Mouse (Mus musculus): Measurements from ENCODE around the gene Hoxb7. TPM values are rescaled to one million over a fixed set of nuclear protein-coding genes. Genes with fewer than 3 reads are reported as not detected.

Hoxb7 gene
- polyA plus RNA-seq (2021): 98.7 TPM

DNA sequence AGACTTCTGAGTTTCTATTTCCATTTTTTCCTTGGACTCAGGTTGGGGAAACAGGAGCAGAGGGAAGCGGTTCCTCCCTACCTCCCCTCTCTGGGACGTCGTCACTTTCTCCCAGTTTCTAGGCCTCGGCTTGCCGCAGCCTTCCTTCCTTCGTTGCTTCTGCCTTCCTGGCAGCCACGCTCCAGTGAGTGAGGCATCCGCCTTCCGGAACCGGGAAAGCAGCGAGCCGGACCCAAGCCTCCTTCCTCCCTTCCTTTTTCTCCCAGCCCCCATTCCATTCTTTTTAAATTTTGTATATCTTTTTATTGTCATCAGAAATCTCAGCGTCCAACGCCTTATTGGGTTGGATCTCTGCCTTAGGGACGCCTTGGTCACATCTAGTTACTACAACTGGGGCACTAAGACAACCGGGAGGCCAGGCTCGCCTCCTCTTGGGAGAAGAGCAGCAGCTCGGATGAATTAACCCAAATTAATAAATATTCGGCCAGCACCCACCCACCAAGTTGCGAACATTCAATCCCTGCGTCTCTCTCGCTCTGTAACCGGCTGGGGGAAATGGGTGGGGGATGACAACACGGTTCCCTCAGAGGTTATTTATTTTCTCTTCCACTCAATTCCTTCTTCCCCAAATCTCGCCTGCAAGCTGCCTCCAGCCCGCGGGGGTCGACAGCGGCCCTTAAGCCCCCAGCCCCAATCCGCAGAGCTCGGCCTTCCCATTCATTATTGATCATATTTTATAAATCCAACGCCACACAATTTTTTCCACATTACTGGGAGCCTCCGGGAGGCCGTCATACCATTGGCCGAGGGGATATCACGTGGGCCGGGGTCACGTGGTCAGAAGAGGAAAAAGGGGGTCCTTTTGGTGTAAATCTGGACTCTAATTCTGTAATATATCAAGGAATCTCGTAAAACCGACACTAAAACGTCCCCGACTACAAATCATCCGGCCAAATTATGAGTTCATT, at the start of gene Hoxb7:
TSS of gene Hoxb7 (plus strand) at position 853 of the 968 bp plus-strand sequence.
- DNase-seq (ENCODE audit: low read depth, low spot score): no peak
- no peaks in the 10 kb centered on the region for H3K27me3 ChIP-seq
- ChIA-PET CTCF (no interaction called here), POLR2A (interaction anchor here (0.6 to 42.9 kb wide), 9 partner anchors 2 to 453 kb away, joined by 3 to 1274 read pairs (median 7); partner anchors contain the start of genes Hoxb4, Hoxb5, Hoxb6 and Hoxb7)
- ATAC-seq: peak; percentile 28
- in situ Hi-C loops (cut with MboI; ENCODE audit: low pct_unique_long_range_greater_than_20kb): no loop called here
- no peak for TF ChIP-seq CTCF (IDR thresholded peaks at IDR 0.05)

GRCm38 (mm10) chr11:96240211-96240610, 46.2 kb upstream of the Hoxb7 start:
- POLR2A ChIA-PET: interaction anchor here (0.7 kb wide), 1 partner anchor 10 kb away, joined by 4 read pairs; no protein-coding TSS in a partner anchor
- ATAC-seq (no peak), DNase-seq (ENCODE audit: low read depth, low spot score) (no peak)
- CTCF ChIA-PET: interaction anchor here (0.7 to 1.9 kb wide), 13 partner anchors 11 to 147 kb away, joined by 3 to 11 read pairs (median 4); no protein-coding TSS in a partner anchor
- TF ChIP-seq CTCF (IDR thresholded peaks at IDR 0.05): peak; percentile 84
- no peaks in the 10 kb centered on the region for H3K27me3 ChIP-seq
- in situ Hi-C loops (cut with MboI; ENCODE audit: low pct_unique_long_range_greater_than_20kb): no loop called here

DNA sequence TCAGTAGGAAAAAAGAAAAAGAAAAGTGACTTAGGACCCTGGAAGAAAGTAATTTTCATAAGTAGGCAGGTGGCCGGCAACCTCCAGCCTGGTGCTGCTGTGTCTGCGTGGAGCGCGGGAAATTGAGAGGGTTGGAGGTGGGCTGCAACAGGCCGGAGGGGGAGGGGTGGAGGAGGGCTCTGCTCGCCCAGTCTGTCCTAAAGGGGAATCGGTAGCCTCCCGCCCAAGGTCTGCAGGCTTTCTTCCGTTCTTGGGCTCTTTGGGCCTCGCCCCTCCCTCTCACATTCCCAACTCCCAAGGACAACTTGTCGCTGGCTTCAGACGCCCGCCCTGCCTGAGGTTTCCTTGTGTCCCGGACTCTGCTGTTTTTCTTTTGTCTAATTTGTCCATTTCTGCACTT, 35.5 kb upstream of the Hoxb7 start:
- ChIA-PET CTCF (interaction anchor here (1.3 kb wide), 2 partner anchors 11 to 18 kb away, joined by 3 read pairs; no protein-coding TSS in a partner anchor), POLR2A (interaction anchor here (0.9 to 1.5 kb wide), 5 partner anchors 18 to 587 kb away, joined by 3 to 4 read pairs (median 3); no protein-coding TSS in a partner anchor)
- DNase-seq (ENCODE audit: low read depth, low spot score) (no peak), ATAC-seq (no peak)
- in situ Hi-C loops (cut with MboI; ENCODE audit: low pct_unique_long_range_greater_than_20kb): loop anchor here (25.0 kb wide), 1 partner anchor 1164 kb away; the partner anchor contains the start of gene Itga3
- no peak for TF ChIP-seq CTCF (IDR thresholded peaks at IDR 0.05)
- H3K27me3 ChIP-seq: no peaks in the 10 kb centered on the region

GRCm38 (mm10) chr11:96251480-96252031, 34.9 kb upstream of the Hoxb7 start:
- in situ Hi-C loops (cut with MboI; ENCODE audit: low pct_unique_long_range_greater_than_20kb): loop anchor here (25.0 kb wide), 1 partner anchor 1164 kb away; the partner anchor contains the start of gene Itga3
- no peak for TF ChIP-seq CTCF (IDR thresholded peaks at IDR 0.05)
- ChIA-PET CTCF (interaction anchor here (1.3 kb wide), 2 partner anchors 11 to 17 kb away, joined by 3 read pairs; no protein-coding TSS in a partner anchor), POLR2A (interaction anchor here (0.6 to 1.8 kb wide), 9 partner anchors 11 to 1937 kb away, joined by 3 to 8 read pairs (median 4); no protein-coding TSS in a partner anchor)
- H3K27me3 ChIP-seq: no peaks in the 10 kb centered on the region
- DNase-seq (ENCODE audit: low read depth, low spot score) (no peak), ATAC-seq (no peak)

DNA sequence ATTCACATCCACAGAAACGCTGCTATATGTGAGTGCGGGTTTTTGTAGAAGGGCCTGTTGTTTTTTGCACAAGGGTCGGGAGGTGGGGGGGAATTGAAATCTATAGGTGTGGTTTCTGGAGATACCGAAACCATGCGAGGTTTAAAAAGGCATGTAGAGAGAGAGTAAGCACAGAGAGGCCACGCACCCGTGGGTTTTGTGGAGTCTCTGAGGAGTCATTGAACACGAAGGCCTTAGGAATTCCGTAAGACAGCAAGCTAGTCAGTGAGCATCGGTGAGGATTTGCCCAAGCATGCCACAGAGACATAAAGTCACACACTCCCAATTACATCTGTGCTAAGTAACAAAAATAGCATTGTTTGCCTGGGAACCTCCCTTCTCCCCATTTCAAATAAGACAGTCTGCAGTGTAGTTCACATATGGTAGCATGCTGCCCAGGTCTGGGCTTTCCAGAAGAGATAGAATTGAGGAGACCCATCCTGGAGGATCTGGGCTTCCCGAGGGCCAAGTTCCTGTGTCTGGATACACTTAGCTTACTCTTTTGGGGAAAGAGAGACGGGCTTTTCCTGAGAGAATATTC, 33.8 kb upstream of the Hoxb7 start:
- no peak for DNase-seq (ENCODE audit: low read depth, low spot score)
- H3K27me3 ChIP-seq: no peaks in the 10 kb centered on the region
- in situ Hi-C loops (cut with MboI; ENCODE audit: low pct_unique_long_range_greater_than_20kb): loop anchor here (25.0 kb wide), 1 partner anchor 1165 kb away; the partner anchor contains the start of gene Itga3
- CTCF ChIA-PET: no interaction called here
- no peak for ATAC-seq
- TF ChIP-seq CTCF (IDR thresholded peaks at IDR 0.05): no peak
- POLR2A ChIA-PET: interaction anchor here (0.5 to 1.8 kb wide), 3 partner anchors 10 to 57 kb away, joined by 3 to 8 read pairs (median 4); no protein-coding TSS in a partner anchor

DNA sequence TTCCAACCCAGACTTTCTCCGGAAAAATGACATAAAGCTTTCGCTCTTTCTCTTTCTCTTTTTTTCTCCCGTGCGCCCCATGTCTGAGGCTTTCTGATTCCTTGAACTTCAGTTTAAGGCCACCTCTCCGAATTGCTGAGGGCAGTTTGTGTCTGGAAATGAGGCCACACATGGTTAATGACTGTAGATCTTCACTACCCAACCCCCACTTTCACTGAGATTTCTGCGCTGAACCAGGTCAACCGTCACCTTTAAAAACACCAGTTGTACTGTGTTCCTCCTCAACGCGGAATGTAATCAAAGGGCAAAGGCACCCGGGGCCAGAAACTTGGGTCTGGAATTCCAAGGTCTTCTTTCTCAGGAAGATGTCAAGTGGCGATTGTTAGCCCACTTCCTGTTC, 32.2 kb upstream of the Hoxb7 start:
- in situ Hi-C loops (cut with MboI; ENCODE audit: low pct_unique_long_range_greater_than_20kb): loop anchor here (25.0 kb wide), 1 partner anchor 1167 kb away; the partner anchor contains the start of gene Itga3
- ATAC-seq (no peak), DNase-seq (ENCODE audit: low read depth, low spot score) (no peak)
- no peak for TF ChIP-seq CTCF (IDR thresholded peaks at IDR 0.05)
- POLR2A ChIA-PET: interaction anchor here (0.6 to 3.4 kb wide), 16 partner anchors 11 to 574 kb away, joined by 3 to 24 read pairs (median 4); partner anchors contain the start of genes Hoxb6 and Hoxb9
- H3K27me3 ChIP-seq: no peaks in the 10 kb centered on the region
- CTCF ChIA-PET: no interaction called here

GRCm38 (mm10) chr11:96255111-96255995, 31.1 kb upstream of the Hoxb7 start:
- CTCF ChIA-PET: interaction anchor here (1.3 to 3.1 kb wide), 2 partner anchors 24 to 32 kb away, joined by 3 to 15 read pairs; no protein-coding TSS in a partner anchor
- POLR2A ChIA-PET: interaction anchor here (1.0 to 3.4 kb wide), 13 partner anchors 10 to 87 kb away, joined by 3 to 24 read pairs (median 4); partner anchors contain the start of genes Hoxb6 and Hoxb9
- no peak for TF ChIP-seq CTCF (IDR thresholded peaks at IDR 0.05)
- DNase-seq (ENCODE audit: low read depth, low spot score) (no peak), ATAC-seq (no peak)
- H3K27me3 ChIP-seq: no peaks in the 10 kb centered on the region
- in situ Hi-C loops (cut with MboI; ENCODE audit: low pct_unique_long_range_greater_than_20kb): loop anchor here (25.0 kb wide), 1 partner anchor 1168 kb away; the partner anchor contains the start of gene Itga3

- ChIA-PET POLR2A (interaction anchor here (0.7 to 3.4 kb wide), 7 partner anchors 16 to 99 kb away, joined by 3 to 24 read pairs (median 4); partner anchors contain the start of genes Hoxb6 and Hoxb9), CTCF (interaction anchor here (0.5 to 3.1 kb wide), 3 partner anchors 11 to 32 kb away, joined by 3 to 15 read pairs (median 3); no protein-coding TSS in a partner anchor)
- no peaks in the 10 kb centered on the region for H3K27me3 ChIP-seq
- ATAC-seq: no peak
- no peak for DNase-seq (ENCODE audit: low read depth, low spot score)
- peak; percentile 67 for TF ChIP-seq CTCF (IDR thresholded peaks at IDR 0.05)
- in situ Hi-C loops (cut with MboI; ENCODE audit: low pct_unique_long_range_greater_than_20kb): loop anchor here (25.0 kb wide), 1 partner anchor 1169 kb away; the partner anchor contains the start of gene Itga3
Observed at GRCm38 (mm10) chr11:96255996-96256445, 30.4 kb upstream of the Hoxb7 start.
